Mouse (Mus musculus): ENCODE measurements at regions not wholly inside any gene's neighbourhood (a gene's known extent, or its start where the extent isn't known, plus 50 kb on each side); places are given as distances from the start of the nearest gene placed in this dataset.

- no peak for DNase-seq (ENCODE audit: low spot score)
These were observed 89.5 kb upstream of the Dcn start for GRCm38 (mm10) chr10:97389647-97390590.

GRCm38 (mm10) chr10:97397062-97397771, 82.2 kb upstream of the Dcn start:
- peak; percentile 36 for DNase-seq (ENCODE audit: low spot score)

GRCm38 (mm10) chr10:97397896-97398295, 81.5 kb upstream of the Dcn start:
- DNase-seq (ENCODE audit: low spot score), result peak; percentile 27

- no peak for DNase-seq (ENCODE audit: low spot score)
These were observed 76.9 kb upstream of the Dcn start for GRCm38 (mm10) chr10:97402524-97402923.

DNA sequence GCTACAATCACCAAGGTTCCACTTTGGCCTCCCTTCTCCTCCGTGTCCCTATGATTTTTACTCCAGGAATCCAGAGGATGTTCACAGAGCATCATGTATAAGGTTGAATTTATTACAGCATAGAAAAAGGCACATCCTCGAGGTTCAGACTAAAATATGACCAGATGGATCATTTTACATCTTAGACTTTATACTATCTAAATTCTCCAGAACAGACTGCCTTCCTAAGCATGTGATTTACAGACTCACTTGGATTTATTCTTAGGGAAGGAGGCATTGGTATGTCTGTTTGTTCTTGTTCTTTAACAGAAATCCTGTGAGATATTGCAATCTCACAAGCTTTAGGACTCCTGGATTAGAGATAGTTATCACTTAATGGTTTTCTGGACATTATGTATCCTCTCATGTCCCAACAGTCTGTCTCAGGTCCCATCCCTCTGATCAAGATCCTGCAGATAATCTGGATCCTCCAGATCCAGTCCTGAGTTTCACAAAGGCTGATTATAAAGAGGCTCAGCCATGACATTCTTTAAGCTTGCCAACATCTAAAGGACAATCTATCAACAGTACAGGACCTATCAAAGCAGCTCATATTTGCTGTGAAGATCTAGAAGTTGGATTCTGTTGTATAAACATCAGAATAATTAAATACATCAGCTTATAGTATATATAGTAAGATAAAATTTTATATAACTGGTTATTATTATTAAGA, 75.2 kb upstream of the Dcn start:
- DNase-seq (ENCODE audit: low spot score), result no peak

DNA sequence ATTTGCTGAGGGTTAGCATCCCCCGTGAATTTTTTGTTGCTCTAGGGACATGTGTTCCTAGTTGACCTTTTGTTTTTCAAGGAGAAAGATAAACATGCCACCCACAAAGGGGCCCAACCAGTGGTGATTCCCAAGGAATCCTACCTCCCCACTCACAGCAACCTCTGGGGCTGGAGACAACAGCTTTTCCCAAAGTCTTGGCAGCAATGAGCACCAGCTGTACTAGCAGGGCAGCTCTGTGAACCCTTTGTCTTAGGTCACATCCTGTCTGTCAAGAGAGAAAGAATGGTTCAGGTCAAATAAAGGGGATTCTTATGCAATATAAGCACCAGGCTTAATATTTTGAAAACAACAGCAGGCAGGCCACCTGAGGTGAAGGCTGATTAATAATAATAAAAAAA, 70.2 kb upstream of the Dcn start:
- no peak for DNase-seq (ENCODE audit: low spot score)

DNA sequence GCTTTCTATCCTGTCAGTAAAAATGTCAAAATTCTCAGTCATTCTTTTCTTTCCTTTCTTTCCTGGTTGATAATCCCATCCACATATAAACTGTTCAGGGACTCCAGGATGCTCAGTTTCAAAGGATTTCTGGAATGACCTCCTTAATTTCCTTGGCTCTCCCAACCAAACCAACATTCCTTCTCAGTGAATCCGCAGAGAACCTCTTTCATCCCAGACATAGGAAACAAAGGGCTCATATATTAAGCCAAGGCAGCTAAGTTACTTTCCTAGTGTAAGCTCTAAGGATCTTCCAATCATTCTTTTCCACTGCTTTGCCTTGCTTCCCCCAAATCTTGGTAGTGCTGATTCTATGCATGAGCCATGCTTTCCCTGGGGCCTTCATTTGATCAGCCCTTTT, 69.5 kb upstream of the Dcn start:
- DNase-seq (ENCODE audit: low spot score), result no peak

DNA sequence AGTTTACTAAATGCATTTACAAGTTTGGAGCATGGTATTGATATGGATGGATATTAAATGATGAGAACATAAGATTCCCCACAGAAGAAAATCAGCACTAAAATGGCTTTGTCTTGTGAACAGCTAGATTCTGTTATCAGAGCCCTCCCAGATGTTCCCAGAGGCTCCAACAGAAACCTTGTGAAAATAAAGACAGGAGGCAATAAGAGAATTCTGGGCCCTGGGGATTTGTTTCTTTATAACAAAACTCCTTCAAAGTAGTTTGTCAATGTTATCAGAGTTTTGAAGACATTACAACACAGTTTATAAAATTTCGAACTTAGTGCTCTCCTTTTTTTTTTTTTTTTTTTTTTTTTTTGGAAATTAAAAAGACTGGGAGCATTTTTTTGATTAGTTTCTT, 56.8 kb upstream of the Dcn start:
- DNase-seq (ENCODE audit: low spot score), result no peak

- no peak for DNase-seq (ENCODE audit: low spot score)
These were observed 56.2 kb upstream of the Dcn start for GRCm38 (mm10) chr10:97423039-97423700.
